Mouse (Mus musculus): ENCODE measurements around the gene Ctnna3.
"Not testable (repeated sequence)": the region's sequence is repeated elsewhere in the genome, so short reads cannot be mapped to it uniquely, and the experiment has no call there.

The Ctnna3 gene

GRCm38 (mm10) chr10:64188046-64188445 is 758.1 kb downstream of the Ctnna3 start:
- no peak for DNase-seq (ENCODE audit: low spot score in 2 of 2)

- no peak for DNase-seq (ENCODE audit: low spot score in 2 of 2)
These were observed 767.7 kb downstream of the Ctnna3 start for GRCm38 (mm10) chr10:64197584-64197983.

DNA sequence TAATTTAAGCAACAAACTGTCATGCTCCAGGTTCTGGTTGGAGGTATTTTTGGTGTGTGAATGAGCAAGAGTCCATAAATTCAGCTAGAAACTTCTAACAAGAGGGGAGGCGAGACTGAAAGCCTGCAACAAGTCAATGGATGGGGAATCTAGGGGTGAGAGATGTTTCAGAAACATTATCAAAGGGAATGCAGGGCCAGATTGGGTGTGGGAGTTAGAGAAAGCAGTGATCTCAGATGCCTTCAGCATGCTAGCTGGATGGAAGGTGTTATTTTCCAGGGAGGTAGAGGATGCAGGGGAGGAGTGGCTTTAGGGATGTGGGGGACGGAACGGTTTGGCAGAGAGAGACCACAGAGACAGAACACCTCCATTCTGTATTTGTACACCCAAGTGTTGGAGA is 785.7 kb downstream of the Ctnna3 start:
- no peak for DNase-seq (ENCODE audit: low spot score in 2 of 2)

GRCm38 (mm10) chr10:64223023-64223422 is 793.1 kb downstream of the Ctnna3 start:
- no peak for DNase-seq (ENCODE audit: low spot score in 2 of 2)

GRCm38 (mm10) chr10:64224007-64224406 is 794.1 kb downstream of the Ctnna3 start:
- no peak for DNase-seq (ENCODE audit: low spot score in 2 of 2)

DNA sequence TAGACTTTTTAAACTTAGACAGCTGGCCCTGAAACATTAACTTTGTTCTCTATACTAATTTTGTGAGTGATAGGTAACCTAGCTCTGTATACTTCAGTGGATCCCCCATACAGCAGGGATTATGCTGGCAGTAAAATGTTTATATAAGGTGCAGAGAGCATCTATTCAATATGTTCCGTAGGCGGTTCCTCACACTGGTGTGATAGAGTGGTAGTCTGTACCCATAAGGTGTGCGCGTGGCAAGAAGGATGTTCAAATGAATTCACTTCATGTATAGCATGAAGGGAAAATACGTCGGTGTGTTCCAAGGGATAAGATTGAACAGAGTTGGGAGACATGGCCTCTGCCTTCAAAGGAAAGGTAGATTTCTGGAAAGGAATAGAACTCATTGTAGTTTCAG is 794.5 kb downstream of the Ctnna3 start:
- DNase-seq (ENCODE audit: low spot score in 2 of 2), result no peak

DNA sequence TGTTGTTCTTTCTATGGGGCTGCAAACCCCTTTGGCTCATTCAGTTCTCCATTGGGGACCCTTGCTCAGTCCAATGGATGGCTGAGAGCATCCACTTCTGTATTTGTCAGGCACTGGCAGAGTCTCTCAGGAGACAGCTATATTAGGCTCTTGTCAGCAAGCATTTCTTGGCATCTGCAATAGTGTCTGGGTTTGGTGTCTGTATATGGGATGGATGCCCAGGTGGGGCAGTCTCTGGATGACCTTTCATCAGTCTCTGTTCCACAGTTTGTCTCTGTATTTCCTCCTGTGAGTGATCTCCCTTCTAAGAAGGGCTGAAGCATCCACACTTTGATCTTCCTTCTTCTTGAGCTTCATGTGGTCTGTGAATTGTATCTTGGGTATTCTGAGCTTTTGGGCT is 795.9 kb downstream of the Ctnna3 start:
- not testable (repeated sequence) for DNase-seq (ENCODE audit: low spot score in 2 of 2)

DNA sequence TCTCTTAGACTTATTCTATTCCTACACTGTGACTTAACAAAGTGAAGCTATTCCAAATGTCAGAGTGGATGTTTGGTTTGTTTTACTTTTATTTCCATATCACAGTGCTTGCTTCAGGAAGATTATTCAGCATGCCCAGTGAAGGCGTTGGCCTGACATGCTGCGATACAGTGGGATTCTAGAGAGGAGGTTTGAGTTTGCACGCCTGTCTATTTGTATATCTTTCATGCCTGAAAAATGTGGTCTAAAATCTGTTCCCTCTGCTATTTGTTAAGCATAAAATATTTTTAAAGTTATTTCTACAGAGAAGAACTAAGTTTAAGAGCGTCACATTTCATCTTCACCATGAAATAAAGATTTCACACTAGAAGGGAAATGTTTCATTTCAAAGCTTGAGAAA is 813.5 kb downstream of the Ctnna3 start:
- DNase-seq (ENCODE audit: low spot score in 2 of 2), result no peak

GRCm38 (mm10) chr10:64268156-64268555 is 838.3 kb downstream of the Ctnna3 start:
- DNase-seq (ENCODE audit: low spot score in 2 of 2), result no peak

DNA sequence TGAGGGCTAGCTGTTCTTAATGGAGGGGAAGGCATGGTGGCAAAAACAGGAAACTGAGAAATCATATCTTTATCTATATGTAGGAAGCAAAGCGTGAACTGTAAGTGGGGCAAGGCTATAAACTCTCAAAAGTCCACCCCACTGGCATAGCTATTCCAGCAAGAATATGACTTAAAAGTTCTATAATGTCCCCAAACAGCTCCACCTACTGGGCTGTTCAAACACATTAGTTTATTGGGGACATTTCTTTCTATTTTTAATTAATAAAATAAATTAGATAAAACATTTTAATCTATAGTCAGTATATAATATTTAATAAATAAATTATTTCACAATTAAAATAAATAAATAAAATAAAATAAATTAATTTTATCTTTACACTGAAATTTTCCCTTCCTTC is 845.2 kb downstream of the Ctnna3 start:
- DNase-seq (ENCODE audit: low spot score in 2 of 2), result no peak

DNA sequence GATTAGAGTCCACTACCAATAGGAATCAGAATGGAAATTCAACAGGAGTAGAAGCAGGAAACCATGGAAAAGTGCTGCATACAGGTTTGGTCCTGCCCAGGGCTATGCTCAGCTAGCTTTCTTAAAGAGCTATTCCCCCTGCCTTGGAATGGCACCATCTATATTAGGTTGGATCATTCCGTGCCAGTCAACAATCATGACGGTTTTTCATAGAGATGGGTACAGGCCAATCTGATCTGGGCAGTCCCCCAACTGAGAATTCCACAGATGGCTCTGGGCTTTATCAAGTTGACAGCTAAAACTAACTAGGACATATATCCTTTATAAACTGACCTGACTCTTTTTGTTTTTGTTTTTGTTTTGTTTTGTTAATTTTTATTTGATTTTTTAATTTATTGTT is 848.9 kb downstream of the Ctnna3 start:
- DNase-seq (ENCODE audit: low spot score in 2 of 2), result no peak

DNA sequence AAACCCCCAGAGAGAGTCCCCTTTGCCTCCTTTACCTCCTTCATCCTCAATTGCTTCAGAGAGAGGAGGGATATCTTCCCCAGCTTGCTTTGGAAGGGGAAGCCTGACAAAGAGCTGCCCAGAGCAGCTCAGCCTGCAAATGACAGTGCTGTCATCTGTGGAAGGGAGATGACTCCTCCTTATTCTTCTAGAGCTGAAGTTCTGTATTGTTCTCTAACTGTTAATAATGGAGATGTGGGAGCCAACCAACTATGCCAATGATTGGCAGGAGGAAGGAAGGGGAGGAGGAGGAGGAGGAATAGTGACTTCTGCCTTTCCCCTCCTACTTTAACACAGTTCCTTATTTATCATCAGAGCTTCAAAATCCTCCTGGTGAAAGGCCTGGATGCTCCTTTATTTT is 875.9 kb downstream of the Ctnna3 start:
- DNase-seq (ENCODE audit: low spot score in 2 of 2), result no peak

GRCm38 (mm10) chr10:64311622-64312292 is 881.9 kb downstream of the Ctnna3 start:
- no peak for DNase-seq (ENCODE audit: low spot score in 2 of 2)

DNA sequence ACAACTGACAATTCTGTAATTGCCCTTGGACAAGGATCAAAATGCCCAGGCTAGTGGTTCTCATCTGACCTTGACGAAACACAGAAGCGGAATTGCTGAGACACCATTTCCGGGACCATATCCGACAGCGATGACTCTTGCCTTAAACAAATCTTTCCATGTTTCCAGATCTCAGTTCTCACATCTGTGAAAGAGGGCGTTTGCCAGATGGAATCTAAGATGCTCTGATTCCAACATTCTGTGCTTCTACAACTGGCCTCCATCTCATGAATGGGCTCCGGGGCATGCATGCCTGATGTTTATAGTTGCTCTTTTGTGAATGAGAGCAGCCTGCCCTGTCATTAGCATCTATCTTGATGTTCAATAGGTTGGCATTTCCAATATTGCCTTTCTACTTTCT is 890.4 kb downstream of the Ctnna3 start:
- no peak for DNase-seq (ENCODE audit: low spot score in 2 of 2)

DNA sequence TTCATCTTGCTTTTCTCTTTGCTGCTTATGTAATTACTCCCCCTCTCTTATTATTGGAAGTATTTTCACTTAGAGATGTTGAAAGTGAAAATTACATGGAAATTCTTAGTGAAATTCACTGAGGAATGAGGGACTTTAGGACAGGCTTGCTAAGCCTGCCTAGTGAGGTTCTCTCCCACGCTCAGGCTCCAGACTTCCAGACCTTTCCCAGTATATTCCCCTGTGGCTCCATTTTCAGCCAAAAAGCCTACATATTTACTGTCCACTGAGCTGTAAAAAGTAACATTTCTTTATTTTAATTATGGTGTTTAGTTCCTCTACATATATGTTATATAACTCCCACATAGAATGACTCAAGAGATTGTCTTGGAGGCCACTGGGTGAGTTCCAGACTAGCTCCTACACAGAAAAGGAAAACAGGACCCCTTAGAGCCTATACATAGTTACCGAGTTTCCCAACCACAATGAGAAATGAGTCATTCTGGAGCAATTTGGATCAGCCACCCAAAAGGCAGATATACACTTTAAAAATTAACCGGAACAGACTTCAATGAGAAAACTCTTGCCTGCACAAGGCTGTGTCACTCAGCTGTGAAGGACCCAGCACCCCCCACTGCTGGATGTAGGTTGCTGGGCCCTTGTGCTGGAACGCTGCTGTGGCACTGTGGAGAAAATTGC is 912.9 kb downstream of the Ctnna3 start:
- DNase-seq (ENCODE audit: low spot score in 2 of 2), result no peak

- DNase-seq (ENCODE audit: low spot score in 2 of 2), result no peak
These were observed 943.4 kb downstream of the Ctnna3 start for GRCm38 (mm10) chr10:64373288-64373687.

DNA sequence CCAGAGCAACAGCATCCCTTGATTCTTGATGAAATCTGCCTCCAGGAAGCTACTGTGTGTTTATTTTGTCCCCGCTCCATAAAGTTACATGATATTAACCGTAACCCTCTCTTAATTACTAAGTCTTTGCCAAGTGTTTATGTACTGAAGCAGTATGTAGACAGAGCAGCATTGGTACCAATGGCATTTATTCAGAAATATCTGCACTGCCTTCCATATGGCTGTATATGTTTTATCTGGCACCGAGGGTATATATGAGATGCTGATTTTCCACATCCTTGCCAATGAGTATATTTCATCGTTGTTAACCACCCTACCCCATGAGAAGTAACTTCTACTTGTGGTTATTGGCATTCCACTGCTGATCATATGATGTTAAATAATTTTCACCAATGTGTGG is 947.9 kb downstream of the Ctnna3 start:
- DNase-seq (ENCODE audit: low spot score in 2 of 2), result no peak

DNA sequence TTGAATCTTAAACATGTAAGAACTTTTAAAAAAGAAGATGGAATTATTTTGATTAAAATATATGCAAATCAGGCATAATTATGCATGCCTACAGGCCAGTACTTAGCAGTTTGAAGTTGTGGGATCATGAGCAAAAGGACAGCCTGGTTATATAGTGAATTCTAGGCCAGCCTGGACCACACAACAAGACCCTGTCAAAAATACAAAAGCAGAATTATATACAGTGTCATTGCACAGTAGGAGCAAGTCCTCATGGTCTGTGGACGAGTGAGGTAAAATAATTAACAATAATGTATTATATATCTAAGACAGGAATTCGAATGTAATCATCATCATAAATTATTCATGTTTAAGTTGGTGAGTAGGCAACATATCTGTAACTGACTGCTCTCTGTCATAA is 966.7 kb downstream of the Ctnna3 start:
- DNase-seq (ENCODE audit: low spot score in 2 of 2), result no peak

- DNase-seq (ENCODE audit: low spot score in 2 of 2), result not testable (repeated sequence)
These were observed 988.5 kb downstream of the Ctnna3 start for GRCm38 (mm10) chr10:64418396-64418795.

GRCm38 (mm10) chr10:64438736-64439135 is 1008.8 kb downstream of the Ctnna3 start:
- DNase-seq (ENCODE audit: low spot score in 2 of 2), result no peak

DNA sequence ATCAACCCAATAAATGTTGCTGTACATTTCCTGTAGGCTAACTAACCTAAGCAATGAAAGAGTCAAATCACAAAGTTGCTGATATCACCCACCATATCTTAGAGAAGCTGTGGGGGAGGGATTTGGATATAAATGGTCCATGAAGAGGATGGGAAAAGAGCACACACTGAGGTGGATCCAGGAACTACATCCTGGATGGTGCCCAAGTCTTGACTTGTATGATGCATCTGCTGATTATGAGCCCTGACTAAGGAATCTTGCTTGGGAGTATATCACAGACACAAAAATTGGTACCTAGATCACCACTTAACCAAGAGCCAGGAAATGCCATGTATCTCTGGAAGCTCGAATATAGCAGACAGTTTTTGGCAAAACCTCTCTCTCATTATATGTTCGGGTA is 1018.7 kb downstream of the Ctnna3 start:
- no peak for DNase-seq (ENCODE audit: low spot score in 2 of 2)

- no peak for DNase-seq (ENCODE audit: low spot score in 2 of 2)
These were observed 1053.4 kb downstream of the Ctnna3 start for GRCm38 (mm10) chr10:64483281-64483680.

DNA sequence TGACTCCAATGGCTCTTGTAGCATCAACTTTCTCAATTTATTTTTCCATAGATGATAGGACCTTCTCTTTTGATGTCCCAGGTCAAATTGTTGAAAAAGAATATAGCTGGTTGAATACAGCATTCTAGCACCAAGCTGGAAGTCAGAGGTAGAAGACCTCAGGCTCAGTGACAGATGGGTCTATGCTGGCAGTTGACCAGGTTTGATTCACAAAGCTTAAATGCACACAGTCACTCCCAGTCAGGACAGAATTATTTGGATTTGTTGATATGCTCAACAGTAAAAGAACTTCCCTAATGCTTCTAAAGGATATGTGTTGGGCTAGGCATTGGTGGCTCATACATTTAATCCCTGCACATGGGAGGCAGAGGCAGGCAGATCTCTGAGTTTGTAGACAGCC is 1059.6 kb downstream of the Ctnna3 start:
- no peak for DNase-seq (ENCODE audit: low spot score in 2 of 2)

GRCm38 (mm10) chr10:64543647-64544046 is 1113.7 kb downstream of the Ctnna3 start:
- no peak for DNase-seq (ENCODE audit: low spot score in 2 of 2)
